Mouse (Mus musculus) MEL (cell line): ENCODE results near the gene Creb3l1.

ENCODE experiments used
- CTCF ChIP-seq, 3 experiments: IDR thresholded peaks in 2 of 3; conservative IDR thresholded peaks in 1 of 3; 2 replicates each; pipeline ENCODE4 v1.5.1; 2011 to 2012; ENCODE audit warnings: low read length in 3 of 3, low read depth in 2 of 3, mild to moderate bottlenecking in 2 of 3, improper control_type of control experiment in 1 of 3, inconsistent platforms in 1 of 3, mixed read lengths in 1 of 3, moderate library complexity in 1 of 3; ENCODE audit not compliant: control insufficient read depth in 1 of 3, insufficient read depth in 1 of 3, poor library complexity in 1 of 3, severe bottlenecking in 1 of 3
- E2F4 ChIP-seq: IDR thresholded peaks from 2 replicates; pipeline ENCODE4 v1.6.1; 2011; ENCODE audit warnings: low read depth, low read length, improper control_type of control experiment, borderline replicate concordance
- EP300 ChIP-seq, 2 experiments: IDR thresholded peaks; 2 replicates each; pipeline ENCODE4 v1.6.1; 2011; ENCODE audit warnings: improper control_type of control experiment in 2 of 2, low read length in 2 of 2, low read depth in 1 of 2, mild to moderate bottlenecking in 1 of 2
- GABPA ChIP-seq: IDR thresholded peaks from 2 replicates; pipeline ENCODE4 v1.6.1; 2012; ENCODE audit warnings: low read depth, mild to moderate bottlenecking, inconsistent platforms, low read length, improper control_type of control experiment, moderate library complexity
- HCFC1 ChIP-seq: IDR thresholded peaks from 2 replicates; pipeline ENCODE4 v1.6.1; 2012; ENCODE audit warnings: low read depth, mild to moderate bottlenecking, inconsistent platforms, low read length, improper control_type of control experiment, moderate library complexity
- MAX ChIP-seq: IDR thresholded peaks from 2 replicates; pipeline ENCODE4 v1.6.1; 2011; ENCODE audit warnings: low read length, improper control_type of control experiment
- MEF2A ChIP-seq: IDR thresholded peaks from 2 replicates; pipeline ENCODE4 v1.6.1; 2014; ENCODE audit warnings: low read depth, mild to moderate bottlenecking, inconsistent platforms, low read length, improper control_type of control experiment; ENCODE audit not compliant: poor library complexity, insufficient replicate concordance, severe bottlenecking; ENCODE audit errors: extremely low read depth
- NELFE ChIP-seq: IDR thresholded peaks from 2 replicates; pipeline ENCODE4 v1.6.1; 2011; ENCODE audit warnings: low read depth, low read length, improper control_type of control experiment
- POLR2A ChIP-seq, 2 experiments: IDR thresholded peaks; 2 replicates each; pipeline ENCODE4 v1.6.1; 2011 to 2012; ENCODE audit warnings: low read length in 2 of 2, mild to moderate bottlenecking in 2 of 2, control low read depth in 1 of 2, improper control_type of control experiment in 1 of 2, low read depth in 1 of 2, moderate library complexity in 1 of 2; ENCODE audit not compliant: control insufficient read depth in 1 of 2, insufficient read depth in 1 of 2, poor library complexity in 1 of 2
- RAD21 ChIP-seq: IDR thresholded peaks from 2 replicates; pipeline ENCODE4 v1.6.1; 2011; ENCODE audit warnings: mild to moderate bottlenecking, low read depth, low read length, improper control_type of control experiment
- TBP ChIP-seq: IDR thresholded peaks from 2 replicates; pipeline ENCODE4 v1.8.0; 2011; ENCODE audit warnings: low read depth, low read length, improper control_type of control experiment
- TCF12 ChIP-seq: IDR thresholded peaks from 2 replicates; pipeline ENCODE4 v1.6.1; 2014; ENCODE audit warnings: low read depth, mild to moderate bottlenecking, inconsistent platforms, low read length, improper control_type of control experiment, moderate library complexity
- ZC3H11A ChIP-seq: IDR thresholded peaks from 2 replicates; pipeline ENCODE4 v1.6.1; 2012; ENCODE audit warnings: low read depth, mild to moderate bottlenecking, inconsistent platforms, low read length, improper control_type of control experiment

GRCm38 (mm10) chr2:91932737-91933350, 91.5 kb downstream of the Creb3l1 start:
- no peak; a peak in 1 of 4 replicates for TF ChIP-seq POLR2A (IDR thresholded peaks at IDR 0.05; ENCODE audit: control insufficient read depth in 1 of 2, insufficient read depth in 1 of 2, low read depth in 1 of 2, low read length in 2 of 2, poor library complexity in 1 of 2)
- TF ChIP-seq HCFC1, result no peak
- TF ChIP-seq ZC3H11A, result no peak
- no peak for TF ChIP-seq EP300 (IDR thresholded peaks at IDR 0.05; ENCODE audit: low read depth in 1 of 2, low read length in 2 of 2)
- TF ChIP-seq TCF12, result no peak
- no peak for TF ChIP-seq MAX
- TF ChIP-seq E2F4, result no peak
- TF ChIP-seq CTCF (IDR thresholded peaks at IDR 0.05 in 2 of 3, conservative IDR thresholded peaks at IDR 0.05 in 1 of 3; ENCODE audit: control insufficient read depth in 1 of 3, insufficient read depth in 1 of 3, low read depth in 2 of 3, low read length in 3 of 3, poor library complexity in 1 of 3, severe bottlenecking in 1 of 3), result no peak
- no peak for TF ChIP-seq MEF2A
- no peak for TF ChIP-seq NELFE
- no peak for TF ChIP-seq TBP
- no peak for TF ChIP-seq GABPA
- TF ChIP-seq RAD21, result no peak
